Mouse (Mus musculus): ENCODE data around the gene 1110051M20Rik.

The 1110051M20Rik gene

GRCm38 (mm10) chr2:91345644-91346043, 98.9 kb downstream of the 1110051M20Rik start:
- no peak for DNase-seq

- DNase-seq: no peak
Observed at GRCm38 (mm10) chr2:91339591-91339990, 104.9 kb downstream of the 1110051M20Rik start.

GRCm38 (mm10) chr2:91335128-91335527, 109.4 kb downstream of the 1110051M20Rik start:
- peak; percentile 88 for DNase-seq

- DNase-seq: peak; percentile 41
Observed at GRCm38 (mm10) chr2:91331051-91331843, 113.3 kb downstream of the 1110051M20Rik start.

GRCm38 (mm10) chr2:91329996-91330738, 114.3 kb downstream of the 1110051M20Rik start:
- DNase-seq: peak; percentile 40

- DNase-seq: no peak
Observed at GRCm38 (mm10) chr2:91328729-91329125, 115.8 kb downstream of the 1110051M20Rik start.

GRCm38 (mm10) chr2:91327968-91328728, 116.4 kb downstream of the 1110051M20Rik start:
- peak; percentile 39 for DNase-seq

- peak; percentile 72 for DNase-seq
Observed at GRCm38 (mm10) chr2:91326746-91327350, 117.7 kb downstream of the 1110051M20Rik start.

GRCm38 (mm10) chr2:91324761-91325421, 119.6 kb downstream of the 1110051M20Rik start:
- peak; percentile 84 for DNase-seq

- DNase-seq: peak; percentile 37
Observed at GRCm38 (mm10) chr2:91324346-91324745, 120.2 kb downstream of the 1110051M20Rik start.

GRCm38 (mm10) chr2:91322490-91322889, 122.0 kb downstream of the 1110051M20Rik start:
- DNase-seq: no peak

- DNase-seq: no peak
Observed at GRCm38 (mm10) chr2:91321923-91322322, 122.6 kb downstream of the 1110051M20Rik start.

- peak; percentile 67 for DNase-seq
Observed at GRCm38 (mm10) chr2:91320559-91321529, 123.7 kb downstream of the 1110051M20Rik start.

- DNase-seq: peak; percentile 39
Observed at GRCm38 (mm10) chr2:91314184-91314583, 130.3 kb downstream of the 1110051M20Rik start.

- DNase-seq: peak; percentile 69
Observed at GRCm38 (mm10) chr2:91312578-91313311, 131.8 kb downstream of the 1110051M20Rik start.

GRCm38 (mm10) chr2:91309546-91309945, 135.0 kb downstream of the 1110051M20Rik start:
- DNase-seq: no peak

GRCm38 (mm10) chr2:91308680-91309079, 135.8 kb downstream of the 1110051M20Rik start:
- no peak for DNase-seq

- DNase-seq: no peak
Observed at GRCm38 (mm10) chr2:91306589-91306988, 137.9 kb downstream of the 1110051M20Rik start.

GRCm38 (mm10) chr2:91305926-91306325, 138.6 kb downstream of the 1110051M20Rik start:
- no peak for DNase-seq

- DNase-seq: no peak
Observed at GRCm38 (mm10) chr2:91302845-91303244, 141.7 kb downstream of the 1110051M20Rik start.

Data from lung, postnatal 36 days (tissue).